Mouse (Mus musculus): ENCODE measurements at regions not wholly inside any gene's neighbourhood (a gene's known extent, or its start where the extent isn't known, plus 50 kb on each side); places are given as distances from the start of the nearest gene placed in this dataset.

DNA sequence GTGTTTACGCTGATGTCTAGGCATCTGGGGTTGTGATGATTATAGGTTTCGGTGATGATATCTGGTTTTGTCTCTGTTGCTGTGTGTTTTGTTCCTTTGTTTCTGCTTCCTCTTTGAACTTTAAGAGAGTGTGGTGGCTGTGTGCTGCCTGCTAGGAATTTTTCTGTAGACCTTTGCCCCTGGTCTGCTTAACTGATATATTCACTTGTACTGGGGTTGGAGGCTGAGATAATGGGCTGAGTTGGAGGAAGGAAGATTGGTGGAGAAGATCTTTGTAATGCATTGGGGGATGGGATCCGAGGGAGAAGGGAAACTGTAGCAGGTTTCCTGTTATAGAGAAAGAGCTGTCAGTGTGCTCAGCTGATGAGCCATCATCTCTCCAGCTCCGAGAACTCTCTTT, 55.8 kb downstream of the Mid1ip1 start:
- no peak for DNase-seq

- no peak for DNase-seq
Observed at GRCm38 (mm10) chrX:10775714-10776515, 61.1 kb downstream of the Mid1ip1 start.

- DNase-seq: no peak
Observed at GRCm38 (mm10) chrX:10776516-10776818, 61.7 kb downstream of the Mid1ip1 start.

GRCm38 (mm10) chrX:10778014-10778413, 63.2 kb downstream of the Mid1ip1 start:
- DNase-seq: no peak

- DNase-seq: no peak
Observed at GRCm38 (mm10) chrX:10786359-10786758, 71.5 kb downstream of the Mid1ip1 start.

GRCm38 (mm10) chrX:10787057-10787456, 72.2 kb downstream of the Mid1ip1 start:
- peak; percentile 9 for DNase-seq

DNA sequence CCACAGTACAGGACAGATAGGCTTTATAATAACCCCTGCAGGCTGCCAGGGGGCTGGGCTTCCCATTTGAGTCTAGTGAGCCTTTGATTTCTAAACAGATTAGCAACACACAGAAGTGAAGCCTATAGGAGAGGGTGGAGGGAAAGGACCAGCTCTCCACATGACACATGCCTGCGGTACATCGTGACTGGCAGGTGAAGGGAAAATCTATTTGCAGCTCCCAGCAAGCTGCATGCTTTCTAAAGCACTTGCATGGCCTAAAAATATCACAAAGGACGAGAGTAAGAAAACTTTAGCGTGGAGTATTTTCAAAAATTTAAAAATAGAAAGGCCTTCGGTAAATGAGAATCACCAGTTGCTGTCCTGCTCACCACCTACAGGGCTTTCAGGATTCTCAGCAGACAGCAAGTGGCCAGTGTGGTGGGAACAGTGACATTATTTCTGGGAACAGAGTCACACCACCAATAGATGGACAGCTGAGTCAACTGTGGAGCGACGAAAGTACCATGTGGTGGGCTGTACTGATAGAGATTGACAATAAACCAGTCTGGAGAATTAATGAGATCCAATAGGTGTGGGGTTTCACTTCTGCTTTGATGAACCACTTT, 105.6 kb downstream of the Mid1ip1 start:
- no peak for DNase-seq

- DNase-seq: no peak
Observed at GRCm38 (mm10) chrX:10833681-10834080, 118.9 kb downstream of the Mid1ip1 start.

DNA sequence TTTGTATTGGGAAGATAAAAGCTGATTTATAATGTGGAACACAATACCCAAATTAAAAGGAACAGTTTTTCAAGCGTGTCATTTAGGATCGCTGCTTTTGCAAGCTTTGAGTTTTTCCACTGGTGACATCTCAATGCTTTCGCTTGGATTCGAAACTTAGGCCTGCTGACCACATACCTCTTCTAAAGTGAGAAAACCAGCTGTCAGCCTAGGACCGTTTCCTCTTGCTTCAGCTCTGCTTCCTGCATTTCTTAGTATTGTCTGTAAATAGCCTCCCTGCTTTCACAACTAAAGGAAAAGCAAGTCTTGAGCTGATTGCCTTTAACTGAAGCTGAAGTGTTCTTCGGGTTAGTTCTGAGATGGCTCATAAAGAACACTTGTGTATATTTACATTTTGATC, 142.3 kb downstream of the Mid1ip1 start:
- no peak for DNase-seq

- DNase-seq: no peak
Observed at GRCm38 (mm10) chrX:10857668-10858067, 142.9 kb downstream of the Mid1ip1 start.

DNA sequence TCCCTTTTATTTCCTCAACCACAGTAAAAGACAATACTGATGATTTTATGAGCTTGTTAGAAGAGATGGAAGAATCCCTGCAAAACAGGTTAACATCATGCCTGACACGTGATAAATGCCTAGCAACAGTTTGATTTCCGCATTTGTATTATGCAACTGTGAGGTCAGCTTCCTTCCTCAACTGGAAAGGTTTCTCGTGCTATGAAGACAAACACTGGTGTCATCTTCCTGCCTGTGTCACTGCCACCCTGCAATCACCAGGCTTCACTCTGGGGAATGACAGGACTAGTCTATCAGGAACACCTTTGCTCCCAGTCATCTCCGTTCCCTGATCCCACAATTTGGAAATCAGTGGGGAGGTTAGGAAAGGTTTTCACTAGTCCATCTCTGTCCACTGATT, 156.8 kb downstream of the Mid1ip1 start:
- DNase-seq: no peak

GRCm38 (mm10) chrX:10877856-10878255, 163.0 kb downstream of the Mid1ip1 start:
- no peak for DNase-seq

- DNase-seq: no peak
Observed at GRCm38 (mm10) chrX:10878922-10879321, 164.1 kb downstream of the Mid1ip1 start.

DNA sequence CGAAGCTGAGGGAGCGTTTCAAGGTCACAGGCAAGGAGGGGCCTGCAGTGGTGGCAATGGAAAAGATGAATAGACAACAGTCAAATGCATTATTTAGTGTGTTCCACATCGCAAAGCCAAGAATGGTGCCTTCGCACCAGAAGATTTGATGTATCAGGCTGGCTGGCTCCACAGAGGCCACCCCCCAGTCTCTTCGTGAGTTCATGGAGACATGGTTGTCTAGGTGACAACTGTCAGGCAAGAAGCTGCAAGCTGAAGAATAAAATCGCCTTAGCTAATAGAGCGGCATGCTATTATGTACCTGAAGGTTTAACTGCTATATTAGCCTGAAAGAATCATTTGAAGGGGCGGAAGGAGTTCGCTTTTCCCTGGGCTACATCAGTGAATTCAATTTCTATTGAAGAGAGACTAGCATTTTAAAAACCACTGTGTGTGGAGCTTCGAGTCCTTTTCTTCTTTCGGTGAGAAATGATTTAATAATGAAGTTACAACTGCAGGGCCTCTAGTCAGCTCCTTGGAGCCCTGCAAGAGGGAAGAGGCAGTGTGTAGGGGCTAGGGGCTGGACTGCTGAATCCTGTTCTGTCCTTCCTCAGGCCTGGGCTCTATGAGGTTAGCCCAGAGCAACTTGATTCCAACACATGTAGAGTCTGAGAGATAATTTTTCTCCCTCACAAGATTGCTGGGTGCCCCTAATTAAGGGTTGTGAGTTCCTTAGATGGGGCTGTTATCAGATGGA, 169.1 kb downstream of the Mid1ip1 start:
- no peak for DNase-seq

DNA sequence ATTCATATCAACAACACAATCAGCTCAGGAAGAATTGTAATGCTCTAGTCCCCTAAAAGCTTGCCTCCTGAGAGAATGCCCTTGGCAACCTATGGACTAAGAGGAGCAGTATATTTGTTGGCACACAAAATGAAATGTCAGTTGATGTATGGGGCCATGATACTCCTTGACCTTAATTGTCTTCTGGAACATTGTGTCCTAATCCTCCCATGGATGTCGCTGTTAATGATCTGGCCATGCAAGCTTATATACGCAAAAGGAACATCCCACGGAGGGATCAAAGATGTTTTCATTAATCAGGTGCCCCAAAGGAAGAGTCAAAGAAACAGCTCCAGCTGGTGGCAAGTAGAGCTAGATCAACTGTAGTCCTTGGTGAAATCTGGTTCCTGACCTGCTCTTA, 178.0 kb downstream of the Mid1ip1 start:
- no peak for DNase-seq

- DNase-seq: no peak
Observed at GRCm38 (mm10) chrX:10896193-10896955, 181.6 kb downstream of the Mid1ip1 start.

DNA sequence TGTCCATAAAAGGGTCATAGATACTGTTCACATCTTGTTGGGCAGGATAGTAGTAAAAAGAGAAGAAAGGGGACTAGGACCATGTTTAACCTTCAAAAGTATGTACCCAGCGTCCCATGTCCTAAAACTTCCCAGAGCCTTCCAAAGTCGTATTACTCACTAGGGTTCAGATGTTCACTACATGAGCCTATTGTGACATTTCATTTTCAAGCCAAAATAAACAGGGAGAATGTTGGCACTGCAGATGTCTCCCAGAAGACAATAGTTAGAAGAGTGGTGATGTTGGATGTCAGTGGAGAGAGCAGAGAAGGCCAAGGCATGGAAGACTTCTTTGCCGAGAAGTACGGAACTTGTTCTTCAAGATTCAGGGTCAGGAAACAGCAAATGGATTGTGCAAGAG, 187.9 kb downstream of the Mid1ip1 start:
- no peak for DNase-seq

- no peak for DNase-seq
Observed at GRCm38 (mm10) chrX:10904072-10904471, 189.3 kb downstream of the Mid1ip1 start.

DNA sequence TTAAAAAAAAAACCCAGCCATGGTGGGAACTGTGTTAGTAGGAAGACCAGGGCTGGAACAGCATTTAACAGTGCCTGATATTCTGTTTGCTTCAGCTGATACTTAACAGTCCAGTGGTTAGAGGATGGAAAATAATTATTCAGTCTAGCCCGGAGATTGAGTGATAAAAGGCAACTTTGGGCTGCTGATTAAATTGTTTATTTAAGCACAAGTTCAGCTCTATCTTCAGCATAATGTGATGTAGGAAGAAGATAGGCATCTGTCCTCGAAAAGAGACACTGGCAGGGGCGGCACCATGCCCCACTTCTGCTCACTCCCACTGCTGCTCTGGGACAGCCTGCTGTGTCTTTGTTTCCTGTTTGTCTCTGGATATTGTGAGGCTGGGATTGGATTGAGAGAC, 190.1 kb downstream of the Mid1ip1 start:
- no peak for DNase-seq

GRCm38 (mm10) chrX:10911127-10912061, 196.6 kb downstream of the Mid1ip1 start:
- no peak for DNase-seq

Measured in thymus, postnatal 25 days (tissue).